Mouse (Mus musculus) CH12.LX (cell line): ENCODE data around the gene Pafah2. TPM values are rescaled to one million over a fixed set of nuclear protein-coding genes. Genes with fewer than 3 reads are reported as not detected.

Source experiments
- DNase-seq: peaks from one replicate; pipeline ENCODE4 v3.0.0-alpha.2; 2013; ENCODE audit errors: extremely low read depth
- H3K27ac ChIP-seq: 2 replicates; pipeline ENCODE4 v1.5.1; 2012; ENCODE audit warnings: low read depth, mild to moderate bottlenecking, control low read depth, moderate library complexity; ENCODE audit not compliant: insufficient read depth
- H3K27me3 ChIP-seq: replicated peaks from 2 replicates; pipeline ENCODE3; 2012; ENCODE audit warnings: inconsistent platforms
- H3K36me3 ChIP-seq, 2 experiments: replicated peaks in 1 of 2; 2 replicates each; pipeline versions ENCODE3 to v1.6.1; 2012; ENCODE audit warnings: inconsistent platforms in 1 of 2, low read length in 1 of 2, mild to moderate bottlenecking in 1 of 2, mixed read lengths in 1 of 2, moderate library complexity in 1 of 2; ENCODE audit not compliant: control insufficient read depth in 1 of 2, insufficient read depth in 1 of 2
- H3K4me1 ChIP-seq, 2 experiments: 2 replicates each; pipeline ENCODE4 v1.6.1; 2012; ENCODE audit warnings: inconsistent platforms in 1 of 2, moderate library complexity in 1 of 2; ENCODE audit not compliant: insufficient read depth in 2 of 2, control insufficient read depth in 1 of 2
- H3K4me2 ChIP-seq: 2 replicates; pipeline ENCODE4 v1.6.1; 2012; ENCODE audit warnings: low read depth, mild to moderate bottlenecking, control low read depth; ENCODE audit not compliant: poor library complexity, insufficient read depth, severe bottlenecking
- H3K4me3 ChIP-seq, 3 experiments: fragments of 150-350 bp in 1 of 3; sonication (generic) in 1 of 3; replicated peaks in 1 of 3; 2 replicates each; pipeline versions ENCODE3 to v1.5.1; 2011 to 2012; ENCODE audit warnings: low read depth in 2 of 3, low read length in 2 of 3, mild to moderate bottlenecking in 2 of 3, moderate library complexity in 2 of 3, control low read depth in 1 of 3, improper control_type of control experiment in 1 of 3, inconsistent platforms in 1 of 3, mixed read lengths in 1 of 3; ENCODE audit not compliant: poor library complexity in 1 of 3
- H3K79me2 ChIP-seq: replicated peaks from 2 replicates; pipeline ENCODE4 v1.6.1; 2012; ENCODE audit warnings: mild to moderate bottlenecking, moderate library complexity; ENCODE audit not compliant: control insufficient read depth, poor library complexity, insufficient read depth, severe bottlenecking; ENCODE audit errors: extremely low read depth
- H3K9ac ChIP-seq: 2 replicates; pipeline ENCODE4 v1.6.1; 2012; ENCODE audit warnings: low read depth, mild to moderate bottlenecking, control low read depth, moderate library complexity; ENCODE audit not compliant: insufficient read depth
- H3K9me3 ChIP-seq: replicated peaks from 2 replicates; pipeline ENCODE3; 2012; ENCODE audit warnings: low read length, inconsistent platforms, mixed read lengths
- BHLHE40 ChIP-seq: IDR thresholded peaks from 2 replicates; pipeline ENCODE4 v1.6.1; 2011; ENCODE audit warnings: mild to moderate bottlenecking, low read depth, low read length, improper control_type of control experiment
- CHD2 ChIP-seq: IDR thresholded peaks from 2 replicates; pipeline ENCODE4 v1.6.1; 2011; ENCODE audit warnings: low read length, improper control_type of control experiment
- CTCF ChIP-seq, 2 experiments: IDR thresholded peaks in 1 of 2; conservative IDR thresholded peaks in 1 of 2; 2 replicates each; pipeline ENCODE4 v1.5.1; 2011 to 2012; ENCODE audit warnings: low read depth in 2 of 2, low read length in 2 of 2, improper control_type of control experiment in 1 of 2, inconsistent platforms in 1 of 2, mild to moderate bottlenecking in 1 of 2, moderate library complexity in 1 of 2
- E2F4 ChIP-seq: IDR thresholded peaks from 2 replicates; pipeline ENCODE4 v1.6.1; 2011; ENCODE audit warnings: low read depth, low read length, improper control_type of control experiment; ENCODE audit not compliant: insufficient replicate concordance
- ELF1 ChIP-seq: IDR thresholded peaks from 2 replicates; pipeline ENCODE4 v1.6.1; 2014; ENCODE audit warnings: low read depth, mild to moderate bottlenecking, inconsistent platforms, low read length, improper control_type of control experiment
- ETS1 ChIP-seq: conservative IDR thresholded peaks from 2 replicates; pipeline ENCODE4 v1.6.1; 2012; ENCODE audit warnings: low read depth, mild to moderate bottlenecking, inconsistent platforms, low read length, improper control_type of control experiment, moderate library complexity
- GABPA ChIP-seq: IDR thresholded peaks from 2 replicates; pipeline ENCODE4 v1.6.1; 2012; ENCODE audit warnings: low read depth, low read length, improper control_type of control experiment, inconsistent platforms; ENCODE audit not compliant: insufficient replicate concordance
- HCFC1 ChIP-seq: IDR thresholded peaks from 2 replicates; pipeline ENCODE4 v1.6.1; 2012; ENCODE audit warnings: low read depth, mild to moderate bottlenecking, inconsistent platforms, low read length, improper control_type of control experiment
- IRF4 ChIP-seq: IDR thresholded peaks from 2 replicates; pipeline ENCODE4 v1.6.1; 2014; ENCODE audit warnings: low read depth, mild to moderate bottlenecking, inconsistent platforms, low read length, improper control_type of control experiment
- JUN ChIP-seq: IDR thresholded peaks from 2 replicates; pipeline ENCODE4 v1.6.1; 2011; ENCODE audit warnings: low read depth, mild to moderate bottlenecking, low read length, improper control_type of control experiment, moderate library complexity; ENCODE audit not compliant: insufficient read depth
- JUND ChIP-seq: conservative IDR thresholded peaks from 2 replicates; pipeline ENCODE4 v1.6.1; 2011; ENCODE audit warnings: low read depth, low read length, improper control_type of control experiment
- KAT2A ChIP-seq: IDR thresholded peaks from 2 replicates; pipeline ENCODE4 v1.6.1; 2012; ENCODE audit warnings: low read length, improper control_type of control experiment, inconsistent platforms; ENCODE audit not compliant: insufficient replicate concordance
- MAX ChIP-seq: IDR thresholded peaks from 2 replicates; pipeline ENCODE4 v1.6.1; 2011; ENCODE audit warnings: low read length, improper control_type of control experiment
- MXI1 ChIP-seq: IDR thresholded peaks from 2 replicates; pipeline ENCODE4 v1.6.1; 2011; ENCODE audit warnings: mild to moderate bottlenecking, low read depth, low read length, improper control_type of control experiment
- MYC ChIP-seq: IDR thresholded peaks from 2 replicates; pipeline ENCODE4 v1.6.1; 2011; ENCODE audit warnings: low read depth, mild to moderate bottlenecking, improper control_type of control experiment, low read length
- POLR2A ChIP-seq: IDR thresholded peaks from 2 replicates; pipeline ENCODE4 v1.6.1; 2011; ENCODE audit warnings: low read depth, mild to moderate bottlenecking, improper control_type of control experiment, low read length
- RAD21 ChIP-seq: IDR thresholded peaks from 2 replicates; pipeline ENCODE4 v1.6.1; 2011; ENCODE audit warnings: low read depth, mild to moderate bottlenecking, low read length, improper control_type of control experiment, moderate library complexity
- RCOR1 ChIP-seq: conservative IDR thresholded peaks from 2 replicates; pipeline ENCODE4 v1.6.1; 2012; ENCODE audit warnings: low read depth, mild to moderate bottlenecking, inconsistent platforms, low read length, improper control_type of control experiment
- SIN3A ChIP-seq: IDR thresholded peaks from 2 replicates; pipeline ENCODE4 v1.6.1; 2012; ENCODE audit warnings: low read length, improper control_type of control experiment, inconsistent platforms
- SMC3 ChIP-seq: IDR thresholded peaks from 2 replicates; pipeline ENCODE4 v1.6.1; 2011; ENCODE audit warnings: low read depth, low read length, improper control_type of control experiment
- TBP ChIP-seq: conservative IDR thresholded peaks from 2 replicates; pipeline ENCODE4 v1.6.1; 2011; ENCODE audit warnings: low read depth, low read length, improper control_type of control experiment
- TCF12 ChIP-seq: IDR thresholded peaks from 2 replicates; pipeline ENCODE4 v1.6.1; 2014; ENCODE audit warnings: low read depth, mild to moderate bottlenecking, inconsistent platforms, low read length, improper control_type of control experiment
- UBTF ChIP-seq: IDR thresholded peaks from 2 replicates; pipeline ENCODE4 v1.6.1; 2012; ENCODE audit warnings: low read depth, mild to moderate bottlenecking, inconsistent platforms, low read length, improper control_type of control experiment, moderate library complexity
- USF1 ChIP-seq: IDR thresholded peaks from 2 replicates; pipeline ENCODE4 v1.6.1; 2014; ENCODE audit warnings: low read depth, mild to moderate bottlenecking, inconsistent platforms, low read length, improper control_type of control experiment
- ZC3H11A ChIP-seq: IDR thresholded peaks from 2 replicates; pipeline ENCODE4 v1.6.1; 2012; ENCODE audit warnings: low read depth, mild to moderate bottlenecking, inconsistent platforms, low read length, improper control_type of control experiment
- ZNF384 ChIP-seq: IDR thresholded peaks from 2 replicates; pipeline ENCODE4 v1.6.1; 2012; ENCODE audit warnings: low read depth, low read length, improper control_type of control experiment, inconsistent platforms
- dilution Hi-C: fragments of 300-500 bp; cut with MboI; formaldehyde crosslinking; loops from 2 replicates; pipeline ENCODE4 v1.14.3; 2020; ENCODE audit warnings: low sequenced_read_pairs; ENCODE audit not compliant: extremely low pct_unique_long_range_greater_than_20kb, extremely low pct_ligation_motif_present
- in situ Hi-C: fragments of 300-500 bp; cut with MboI; formaldehyde crosslinking; loops from 3 replicates; pipeline ENCODE4 v1.14.3; 2019; ENCODE audit warnings: low sequenced_read_pairs, low pct_ligation_motif_present, low pct_unique_long_range_greater_than_20kb, mixed read lengths
- polyA plus RNA-seq: library from polyadenylated mRNA; unstranded; fragments of >175 nt; gene quantifications from 2 replicates; pipeline ENCODE4 v1.2.1, GENCODE M21; 2012; ENCODE audit warnings: low read depth; ENCODE audit not compliant: insufficient read length
- total RNA-seq, 2 experiments: library from RNA; depleted of rRNA; stranded (reverse); fragments of 300-350 nt in 1 of 2; fragments of >200 nt in 1 of 2; gene quantifications; 2 replicates each; pipeline ENCODE4 v1.2.3; 2012 to 2014

Gene Pafah2
- total and polyA plus RNA-seq, 3 experiments = 8.9 to 10.7 (median 10.4) TPM

GRCm38 (mm10) chr4:134468215-134468575, 72.1 kb downstream of the Pafah2 start, which contains the start of gene Stmn1 (continued):
- no peak for TF ChIP-seq SMC3
- no peak; the same call in 1 of the 2 replicates for TF ChIP-seq ELF1
- no peak for TF ChIP-seq RAD21
- no peak for TF ChIP-seq MYC
- no peak for TF ChIP-seq ZC3H11A
- TF ChIP-seq RCOR1 = no peak
- no peak for TF ChIP-seq JUN
- TF ChIP-seq POLR2A = peak; percentile 88
- TF ChIP-seq MAX = peak; percentile 98

GRCm38 (mm10) chr4:134468578-134469266, 72.6 kb downstream of the Pafah2 start:
- in situ Hi-C loops (no loop called here), dilution Hi-C loops (no loop called here)
- H3K4me3 ChIP-seq = peak overlapping the region; percentile 25 to 74 (median 67)
- H3K9ac ChIP-seq = peak overlapping the region; percentile 69
- DNase-seq = peak; percentile 78
- no peak overlapping the region for H3K27ac ChIP-seq
- peak overlapping the region; percentile 87 for H3K4me2 ChIP-seq
- H3K27me3 ChIP-seq = peaks cover 43% of the 10 kb centered on the region
- peaks cover 2% of the 10 kb centered on the region for H3K9me3 ChIP-seq
- H3K79me2 ChIP-seq = no peaks in the 10 kb centered on the region; the same call in 1 of the 2 replicates
- TF ChIP-seq SIN3A (peak; percentile 61), JUN (no peak), RAD21 (no peak), RCOR1 (no peak), SMC3 (no peak), JUND (no peak), TCF12 (no peak; the same call in 1 of the 2 replicates), MAX (peak; percentile 47; the same call in 1 of the 2 replicates), USF1 (no peak), IRF4 (no peak), HCFC1 (no peak), CTCF (conservative IDR thresholded peaks at IDR 0.05 in 1 of 2, IDR thresholded peaks at IDR 0.05 in 1 of 2; ENCODE audit: low read depth in 2 of 2, low read length in 2 of 2) (no peak), BHLHE40 (peak; percentile 22; the same call in 1 of the 2 replicates), GABPA (no peak), KAT2A (no peak), UBTF (0 out of 2 replicates have a peak, but pooled peaks have one; percentile 3), CHD2 (no peak), TBP (no peak), ZNF384 (no peak), ETS1 (no peak), POLR2A (0 out of 2 replicates have a peak, but pooled peaks have one; percentile 30), MXI1 (peak; percentile 83), ELF1 (no peak), E2F4 (0 out of 2 replicates have a peak, but pooled peaks have one; percentile 42)
- TF ChIP-seq, all 38 proteins: peak for 7
- H3K36me3 ChIP-seq = peaks cover 4 to 11% of the 10 kb centered on the region in 2 experiments
- peaks cover 3% of the 10 kb centered on the region in 2 experiments for H3K4me1 ChIP-seq
